Mouse (Mus musculus): ENCODE measurements around the gene Fam222b. TPM values are rescaled to one million over a fixed set of nuclear protein-coding genes. Genes with fewer than 3 reads are reported as not detected.

Gene Fam222b
- polyA plus RNA-seq, 2 experiments = 11.7 to 13.3 TPM

- WGBS = 66% methylated on average over 13 of the region's 13 CpGs
- H3K9ac ChIP-seq (ENCODE audit: low read depth, low read length, severe bottlenecking) = no peak overlapping the region
- no peak overlapping the region for H3K4me3 ChIP-seq (replicated peaks; ENCODE audit: low read length)
- ATAC-seq (ENCODE audit: low FRiP score, low read depth) (no peak), DNase-seq (ENCODE audit: low spot score) (no peak)
- no peak overlapping the region for H3K27ac ChIP-seq (replicated peaks; ENCODE audit: low read depth, low read length)
- H3K36me3 ChIP-seq (ENCODE audit: control insufficient read depth, insufficient read depth, low read length) = peaks cover 67% of the 10 kb centered on the region
- no peaks in the 10 kb centered on the region for H3K9me3 ChIP-seq (ENCODE audit: control insufficient read depth, low read length)
- H3K4me1 ChIP-seq (ENCODE audit: control insufficient read depth, insufficient read depth, low read length) = no peaks in the 10 kb centered on the region
- no peak for TF ChIP-seq POLR2A (IDR thresholded peaks at IDR 0.05; ENCODE audit: borderline replicate concordance, extremely low read depth, insufficient read depth, insufficient read length)
- H3K4me2 ChIP-seq (replicated peaks; ENCODE audit: low read depth, low read length, severe bottlenecking) = no peak overlapping the region
- no peaks in the 10 kb centered on the region for H3K27me3 ChIP-seq (ENCODE audit: control insufficient read depth, insufficient read depth, low read length)
These were observed 111.1 kb downstream of the Fam222b start for GRCm38 (mm10) chr11:78205361-78206206.

MicroRNAs encoded within 50 kb of the gene (microRNA counts, 519-probe panel; counts per million panel counts)
- microRNA mmu-miR-144 = 3,931 counts per million, percentile 80 among the panel's probes with 10 or more counts
- 3,516 counts per million, percentile 70 among the panel's probes with 10 or more counts for microRNA mmu-miR-451

Small RNA genes lying within 50 kb of the gene (microRNA-seq; reads per million reads assigned to microRNA genes)
- gene Mir144 = 84.2 reads per million, percentile 44 among the genes with 10 or more reads in this experiment
- not detected for gene Mir451a
- gene Mir451b = not detected
- gene Mir7653 = not detected

Other genes with a start within 250 kb of the Fam222b start
- 1.1 and 1.3 TPM in 2 replicates for gene Pipox, start 200.6 kb upstream of the Fam222b start, polyA plus RNA-seq (2012; rRNA removed)
- gene Pipox, start 200.6 kb upstream of the Fam222b start, polyA plus RNA-seq (2014; fragmentation: Nextera tagmentation; extraction: Ambion mirVana) = 0.94 and 1.1 TPM in 2 replicates
- 1.2 and 1.4 TPM in 2 replicates for gene Sez6, start 163.9 kb upstream of the Fam222b start, polyA plus RNA-seq (2012; rRNA removed)
- gene Sez6, start 163.9 kb upstream of the Fam222b start, polyA plus RNA-seq (2014; fragmentation: Nextera tagmentation; extraction: Ambion mirVana) = 0.98 and 1.2 TPM in 2 replicates
- gene Phf12, start 111.9 kb upstream of the Fam222b start, polyA plus RNA-seq (2012; rRNA removed) = 81.2 and 85.8 TPM in 2 replicates
- gene Phf12, start 111.9 kb upstream of the Fam222b start, polyA plus RNA-seq (2014; fragmentation: Nextera tagmentation; extraction: Ambion mirVana) = 18.3 and 19.7 TPM in 2 replicates
- gene Dhrs13, start 62.4 kb upstream of the Fam222b start, polyA plus RNA-seq (2012; rRNA removed) = 14.7 and 18.2 TPM in 2 replicates
- gene Dhrs13, start 62.4 kb upstream of the Fam222b start, polyA plus RNA-seq (2014; fragmentation: Nextera tagmentation; extraction: Ambion mirVana) = 22.4 and 23.6 TPM in 2 replicates
- 68.5 and 81.2 TPM in 2 replicates for gene Flot2, start 56.7 kb upstream of the Fam222b start, polyA plus RNA-seq (2012; rRNA removed)
- 49.1 and 53.8 TPM in 2 replicates for gene Flot2, start 56.7 kb upstream of the Fam222b start, polyA plus RNA-seq (2014; fragmentation: Nextera tagmentation; extraction: Ambion mirVana)
- gene Eral1, start 14.3 kb upstream of the Fam222b start, polyA plus RNA-seq (2012; rRNA removed) = 34.4 and 42.2 TPM in 2 replicates
- 35.8 and 38.4 TPM in 2 replicates for gene Eral1, start 14.3 kb upstream of the Fam222b start, polyA plus RNA-seq (2014; fragmentation: Nextera tagmentation; extraction: Ambion mirVana)
- gene Traf4, start 70.9 kb downstream of the Fam222b start, polyA plus RNA-seq (2012; rRNA removed) = 159 and 212 TPM in 2 replicates
- gene Traf4, start 70.9 kb downstream of the Fam222b start, polyA plus RNA-seq (2014; fragmentation: Nextera tagmentation; extraction: Ambion mirVana) = 59.0 and 67.7 TPM in 2 replicates
- 38.3 and 46.4 TPM in 2 replicates for gene Nek8, start 82.0 kb downstream of the Fam222b start, polyA plus RNA-seq (2012; rRNA removed)
- gene Nek8, start 82.0 kb downstream of the Fam222b start, polyA plus RNA-seq (2014; fragmentation: Nextera tagmentation; extraction: Ambion mirVana) = 11.9 and 17.2 TPM in 2 replicates
- gene Tlcd1, start 82.1 kb downstream of the Fam222b start, polyA plus RNA-seq (2012; rRNA removed) = 43.3 and 48.4 TPM in 2 replicates
- gene Tlcd1, start 82.1 kb downstream of the Fam222b start, polyA plus RNA-seq (2014; fragmentation: Nextera tagmentation; extraction: Ambion mirVana) = 19.4 and 21.4 TPM in 2 replicates
- gene Rpl23a, start 88.9 kb downstream of the Fam222b start, polyA plus RNA-seq (2012; rRNA removed) = 1,666 and 3,231 TPM in 2 replicates
- 1,710 and 1,819 TPM in 2 replicates for gene Rpl23a, start 88.9 kb downstream of the Fam222b start, polyA plus RNA-seq (2014; fragmentation: Nextera tagmentation; extraction: Ambion mirVana)
- gene Rab34, start 93.8 kb downstream of the Fam222b start, polyA plus RNA-seq (2012; rRNA removed) = 163 and 228 TPM in 2 replicates
- gene Rab34, start 93.8 kb downstream of the Fam222b start, polyA plus RNA-seq (2014; fragmentation: Nextera tagmentation; extraction: Ambion mirVana) = 171 and 181 TPM in 2 replicates
- gene Proca1, start 98.7 kb downstream of the Fam222b start, polyA plus RNA-seq (2012; rRNA removed) = 1.7 and 1.9 TPM in 2 replicates
- gene Proca1, start 98.7 kb downstream of the Fam222b start, polyA plus RNA-seq (2014; fragmentation: Nextera tagmentation; extraction: Ambion mirVana) = 2.1 and 3.2 TPM in 2 replicates
- gene Sdf2, start 151.1 kb downstream of the Fam222b start, polyA plus RNA-seq (2012; rRNA removed) = 125 and 140 TPM in 2 replicates
- gene Sdf2, start 151.1 kb downstream of the Fam222b start, polyA plus RNA-seq (2014; fragmentation: Nextera tagmentation; extraction: Ambion mirVana) = 93.8 and 107 TPM in 2 replicates
- 30.6 and 31.4 TPM in 2 replicates for gene Supt6, start 151.3 kb downstream of the Fam222b start, polyA plus RNA-seq (2012; rRNA removed)
- 27.7 and 30.8 TPM in 2 replicates for gene Supt6, start 151.3 kb downstream of the Fam222b start, polyA plus RNA-seq (2014; fragmentation: Nextera tagmentation; extraction: Ambion mirVana)
- 58.7 and 61.7 TPM in 2 replicates for gene 2610507B11Rik, start 167.1 kb downstream of the Fam222b start, polyA plus RNA-seq (2012; rRNA removed)
- gene 2610507B11Rik, start 167.1 kb downstream of the Fam222b start, polyA plus RNA-seq (2014; fragmentation: Nextera tagmentation; extraction: Ambion mirVana) = 72.6 and 82.1 TPM in 2 replicates
- gene BC030499, start 196.2 kb downstream of the Fam222b start, polyA plus RNA-seq (2012; rRNA removed) = 0.40 and 0.58 TPM in 2 replicates
- gene BC030499, start 196.2 kb downstream of the Fam222b start, polyA plus RNA-seq (2014; fragmentation: Nextera tagmentation; extraction: Ambion mirVana) = 0.21 and 0.23 TPM in 2 replicates
- gene Spag5, start 206.9 kb downstream of the Fam222b start, polyA plus RNA-seq (2012; rRNA removed) = 56.6 and 57.3 TPM in 2 replicates
- 28.7 and 31.2 TPM in 2 replicates for gene Spag5, start 206.9 kb downstream of the Fam222b start, polyA plus RNA-seq (2014; fragmentation: Nextera tagmentation; extraction: Ambion mirVana)
- gene Aldoc, start 228.3 kb downstream of the Fam222b start, polyA plus RNA-seq (2012; rRNA removed) = 9.2 and 11.9 TPM in 2 replicates
- gene Aldoc, start 228.3 kb downstream of the Fam222b start, polyA plus RNA-seq (2014; fragmentation: Nextera tagmentation; extraction: Ambion mirVana) = 8.3 and 11.3 TPM in 2 replicates
- gene Pigs, start 233.8 kb downstream of the Fam222b start, polyA plus RNA-seq (2012; rRNA removed) = 95.5 and 135 TPM in 2 replicates
- gene Pigs, start 233.8 kb downstream of the Fam222b start, polyA plus RNA-seq (2014; fragmentation: Nextera tagmentation; extraction: Ambion mirVana) = 79.7 and 88.4 TPM in 2 replicates
- gene Unc119, start 248.8 kb downstream of the Fam222b start, polyA plus RNA-seq (2012; rRNA removed) = 114 and 143 TPM in 2 replicates
- 55.7 and 66.9 TPM in 2 replicates for gene Unc119, start 248.8 kb downstream of the Fam222b start, polyA plus RNA-seq (2014; fragmentation: Nextera tagmentation; extraction: Ambion mirVana)

Measured in limb, embryonic 14.5 days (tissue).